Mouse (Mus musculus) large intestine, adult 2 months (tissue): ENCODE data around the gene Atp7b. TPM values are rescaled to one million over a fixed set of nuclear protein-coding genes. Genes with fewer than 3 reads are reported as not detected.

Experiments
- DNase-seq: peaks from one replicate; pipeline ENCODE4 v3.0.0-alpha.2; 2012; ENCODE audit warnings: low read depth, low spot score
- WGBS: fragments of 180-500 bp; shearing (Covaris S2); methylation state at CpG from one replicate; pipeline ENCODE4 v1.1.7; 2018; 5-methylcytosine and 5-hydroxymethylcytosine counted together
- polyA plus RNA-seq: library from polyadenylated mRNA; depleted of rRNA; stranded (reverse); fragments of >200 nt; gene quantifications from 2 replicates; pipeline ENCODE4 v1.2.3, GENCODE M21; 2012; rRNA removed

Gene Atp7b
- polyA plus RNA-seq, 1 experiment, result 1.1 TPM

DNA sequence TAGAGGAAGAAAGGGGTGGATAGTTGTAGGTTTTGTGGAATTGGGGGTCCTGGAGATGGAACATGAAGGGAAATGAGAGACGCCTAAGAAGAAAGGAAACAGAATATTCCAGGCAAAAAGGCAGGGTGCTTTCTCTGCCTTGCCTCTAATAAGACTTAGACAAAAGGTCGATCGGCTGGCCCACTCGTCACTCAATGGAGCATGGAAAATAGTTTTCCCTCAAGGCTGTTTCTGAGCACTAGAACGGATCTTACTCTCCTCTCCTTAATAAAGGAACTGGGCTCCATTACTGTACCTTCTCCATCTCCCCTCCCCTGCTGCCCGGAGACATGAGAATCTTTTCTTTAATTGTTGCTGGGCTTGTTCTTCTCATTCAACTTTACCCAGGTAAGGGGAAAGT is 113.6 kb downstream of the Atp7b start, which contains the start of gene Defb13:
Defb13 (plus strand) TSS at position 301 of the 400 bp plus-strand sequence.
- WGBS, result 82% methylated on average over 6 of the region's 6 CpGs
- DNase-seq, result no peak

Other genes starting within 250 kb of the Atp7b start
- gene Defb50, start 236.8 kb downstream of the Atp7b start, polyA plus RNA-seq, result not detected in 2 replicates
- not detected in 2 replicates for gene Defb2, start 220.4 kb downstream of the Atp7b start, polyA plus RNA-seq
- gene Defb10, start 201.4 kb downstream of the Atp7b start, polyA plus RNA-seq, result not detected in 2 replicates
- gene Defb9, start 174.9 kb downstream of the Atp7b start, polyA plus RNA-seq, result not detected in 2 replicates
- gene Defb11, start 153.9 kb downstream of the Atp7b start, polyA plus RNA-seq, result not detected in 2 replicates
- not detected in 2 replicates for gene Defb15, start 127.6 kb downstream of the Atp7b start, polyA plus RNA-seq
- gene Defb35, start 122.0 kb downstream of the Atp7b start, polyA plus RNA-seq, result not detected in 2 replicates
- gene Defb13, start 113.5 kb downstream of the Atp7b start, polyA plus RNA-seq, result not detected in 2 replicates
- not detected in 2 replicates for gene Fam90a1a, start 101.6 kb downstream of the Atp7b start, polyA plus RNA-seq
- gene Ccdc70, start 90.5 kb downstream of the Atp7b start, polyA plus RNA-seq, result not detected in 2 replicates
- gene Alg11, start 416 bp upstream of the Atp7b start, polyA plus RNA-seq, result 3.3 and 5.0 TPM in 2 replicates
- 0.07 and 0.16 TPM in 2 replicates for gene Nek5, start 64.7 kb upstream of the Atp7b start, polyA plus RNA-seq
- gene Nek3, start 106.1 kb upstream of the Atp7b start, polyA plus RNA-seq, result 3.9 and 7.9 TPM in 2 replicates
- gene Ckap2, start 125.5 kb upstream of the Atp7b start, polyA plus RNA-seq, result 5.7 TPM in 2 replicates
- 9.2 and 10.4 TPM in 2 replicates for gene Vps36, start 132.5 kb upstream of the Atp7b start, polyA plus RNA-seq
- gene Thsd1, start 167.0 kb upstream of the Atp7b start, polyA plus RNA-seq, result 1.1 and 1.5 TPM in 2 replicates
- gene Tpte, start 223.1 kb upstream of the Atp7b start, polyA plus RNA-seq, result not detected in 2 replicates